14 mouse cellular contexts compared by ENCODE assay signal in the genomic region with DNA sequence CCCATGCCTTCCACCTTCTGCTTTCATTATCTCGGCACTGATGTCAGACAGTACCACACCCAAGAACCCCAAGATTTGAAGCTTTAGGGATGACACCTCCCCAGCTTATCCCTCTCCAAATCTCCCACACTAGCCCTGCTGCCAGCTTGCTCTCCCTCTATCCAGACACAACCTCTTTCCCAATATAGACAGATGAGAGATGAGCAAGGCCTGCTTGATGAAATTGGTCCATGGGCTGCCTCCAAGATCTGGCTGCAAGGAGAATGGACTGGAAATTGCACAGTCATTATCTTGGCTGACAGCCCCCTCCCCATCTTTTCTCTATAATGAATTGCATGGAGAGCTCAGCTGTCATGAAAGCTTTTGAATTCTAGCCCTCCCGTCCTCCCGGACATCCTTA.
A peak's percentile ranks its signal among the peaks of the same experiment; 100 is the strongest.
DNase-seq lines count a peak whose midpoint lies in the region; ATAC-seq lines count a peak whose summit lies in the region.
"Had no signal": no experiment of that assay in that cellular context is flagged by ENCODE, and none has a peak within 500 bp of the region (broad histone marks: within the 10 kb centered on the region; RNA-seq: fewer than 3 reads in every experiment).

No protein-coding gene starts in this region.

- H3K9me3 ChIP-seq in midbrain, embryonic 12.5 days = no peaks in the 10 kb centered on the region
- no peaks in the 10 kb centered on the region for H3K9me3 ChIP-seq in midbrain, embryonic 11.5 days (ENCODE audit: control insufficient read depth, low read length)
- H3K9me3 ChIP-seq in hindbrain, embryonic 15.5 days = no peaks in the 10 kb centered on the region
- H3K9me3 ChIP-seq: kidney, embryonic 15.5 days; liver, embryonic 15.5 days; neural tube, embryonic 13.5 days had no signal

- H3K4me1 ChIP-seq in midbrain, embryonic 12.5 days = no peaks in the 10 kb centered on the region
- H3K4me1 ChIP-seq in midbrain, embryonic 11.5 days (ENCODE audit: control insufficient read depth, insufficient read depth, low read length) = no peaks in the 10 kb centered on the region
- no peaks in the 10 kb centered on the region for H3K4me1 ChIP-seq in hindbrain, embryonic 15.5 days (replicated peaks)
- H3K4me1 ChIP-seq: kidney, embryonic 15.5 days; liver, embryonic 15.5 days; neural tube, embryonic 13.5 days had no signal

- 59% methylated on average over 3 of the region's 3 CpGs for WGBS in midbrain, embryonic 12.5 days
- 84% methylated on average over 3 of the region's 3 CpGs for WGBS in midbrain, embryonic 11.5 days
- WGBS in hindbrain, embryonic 15.5 days = 49% methylated on average over 3 of the region's 3 CpGs

- DNase-seq in midbrain, embryonic 11.5 days (ENCODE audit: low spot score, missing footprints) = no peak
- DNase-seq in left cerebral cortex, postnatal 14 days (ENCODE audit: low spot score in 2 of 2) = peak; percentile 15 to 34
- peak; percentile 7 for DNase-seq in right cerebral cortex, postnatal 4 days
- no peak for DNase-seq in thymus, postnatal 4 days
- DNase-seq in heart, postnatal 36 days = no peak
- no peak for DNase-seq in thymus, postnatal 14 days
- DNase-seq: adrenal gland, postnatal 25 days; cerebellum, adult 18-20 months; heart, postnatal 4 days had no signal

- no peaks in the 10 kb centered on the region for H3K27me3 ChIP-seq in midbrain, embryonic 12.5 days
- H3K27me3 ChIP-seq in midbrain, embryonic 11.5 days (ENCODE audit: control insufficient read depth, insufficient read depth, low read length) = no peaks in the 10 kb centered on the region
- H3K27me3 ChIP-seq in hindbrain, embryonic 15.5 days = no peaks in the 10 kb centered on the region
- H3K27me3 ChIP-seq: kidney, embryonic 15.5 days; liver, embryonic 15.5 days; neural tube, embryonic 13.5 days had no signal

- H3K9ac ChIP-seq in midbrain, embryonic 12.5 days (replicated peaks) = no peak overlapping the region
- no peak overlapping the region for H3K9ac ChIP-seq in midbrain, embryonic 11.5 days (ENCODE audit: low read length)
- no peak overlapping the region for H3K9ac ChIP-seq in hindbrain, embryonic 15.5 days
- H3K9ac ChIP-seq: kidney, embryonic 15.5 days; liver, embryonic 15.5 days; neural tube, embryonic 13.5 days had no signal

- no peak overlapping the region for H3K4me3 ChIP-seq in midbrain, embryonic 12.5 days
- H3K4me3 ChIP-seq in midbrain, embryonic 11.5 days (ENCODE audit: low read depth, low read length) = no peak overlapping the region
- H3K4me3 ChIP-seq in hindbrain, embryonic 15.5 days = no peak overlapping the region
- H3K4me3 ChIP-seq: kidney, embryonic 15.5 days; liver, embryonic 15.5 days; neural tube, embryonic 13.5 days had no signal

- no peaks in the 10 kb centered on the region for H3K36me3 ChIP-seq in midbrain, embryonic 12.5 days
- H3K36me3 ChIP-seq in midbrain, embryonic 11.5 days (ENCODE audit: control insufficient read depth, insufficient read depth, low read length) = no peaks in the 10 kb centered on the region
- no peaks in the 10 kb centered on the region for H3K36me3 ChIP-seq in hindbrain, embryonic 15.5 days
- H3K36me3 ChIP-seq: kidney, embryonic 15.5 days; liver, embryonic 15.5 days; neural tube, embryonic 13.5 days had no signal

- intact Hi-C loops in left cerebral cortex, postnatal 14 days (cut with DNase I) = no loop called here
- intact Hi-C loops in heart, postnatal 36 days (cut with DNase I) = no loop called here

- H3K4me2 ChIP-seq in midbrain, embryonic 12.5 days (replicated peaks) = no peak overlapping the region
- H3K4me2 ChIP-seq in midbrain, embryonic 11.5 days = no peak overlapping the region
- H3K4me2 ChIP-seq in hindbrain, embryonic 15.5 days = no peak overlapping the region
- H3K4me2 ChIP-seq: kidney, embryonic 15.5 days; liver, embryonic 15.5 days; neural tube, embryonic 13.5 days had no signal

- H3K27ac ChIP-seq in midbrain, embryonic 12.5 days (replicated peaks) = peak overlapping the region; percentile 49
- H3K27ac ChIP-seq in midbrain, embryonic 11.5 days (ENCODE audit: low read depth, low read length) = no peak overlapping the region
- no peak overlapping the region for H3K27ac ChIP-seq in hindbrain, embryonic 15.5 days (replicated peaks)
- H3K27ac ChIP-seq: kidney, embryonic 15.5 days; liver, embryonic 15.5 days; neural tube, embryonic 13.5 days had no signal

- ATAC-seq in midbrain, embryonic 12.5 days (ENCODE audit: low FRiP score, low read depth) = no peak
- ATAC-seq in midbrain, embryonic 11.5 days (ENCODE audit: low FRiP score) = no peak
- peak; percentile 68; the same call in 1 of the 2 replicates for ATAC-seq in hindbrain, embryonic 15.5 days (ENCODE audit: low FRiP score, low read depth)

Comparison
In these comparisons a context has a peak if more than half of its experiments do, and no peak if none do; other contexts are left out.
1. DNase-seq: peak in left cerebral cortex, postnatal 14 days (2 of 2) and right cerebral cortex, postnatal 4 days (single experiment); none in midbrain, embryonic 11.5 days (single experiment), thymus, postnatal 4 days (single experiment), heart, postnatal 36 days (0 of 2) and thymus, postnatal 14 days (single experiment).